Mouse (Mus musculus): ENCODE measurements around the gene Ctsz.

Gene Ctsz

DNA sequence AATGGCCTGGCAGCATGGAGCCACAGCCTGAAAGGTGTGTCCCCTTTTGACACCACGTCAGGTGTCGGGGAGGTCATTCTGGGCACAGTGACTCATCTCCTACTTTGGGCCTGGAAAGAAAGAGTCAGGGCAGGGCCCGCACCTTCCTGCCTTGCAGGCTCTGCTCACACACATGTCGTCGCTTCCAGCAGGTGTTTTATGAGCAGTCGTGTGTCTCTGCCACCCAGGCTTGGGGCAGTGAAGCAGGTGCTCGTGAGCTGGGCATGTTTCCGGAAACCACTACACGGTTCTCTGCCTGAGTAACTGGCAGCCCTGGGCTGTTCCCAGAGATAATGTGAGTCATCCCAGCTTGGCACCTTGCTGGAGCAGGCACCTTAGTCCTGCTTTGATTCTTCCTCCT, 3.6 kb upstream of the Ctsz start:
- DNase-seq (ENCODE audit: extremely low read depth, insufficient read length, low spot score): peak; percentile 35

DNA sequence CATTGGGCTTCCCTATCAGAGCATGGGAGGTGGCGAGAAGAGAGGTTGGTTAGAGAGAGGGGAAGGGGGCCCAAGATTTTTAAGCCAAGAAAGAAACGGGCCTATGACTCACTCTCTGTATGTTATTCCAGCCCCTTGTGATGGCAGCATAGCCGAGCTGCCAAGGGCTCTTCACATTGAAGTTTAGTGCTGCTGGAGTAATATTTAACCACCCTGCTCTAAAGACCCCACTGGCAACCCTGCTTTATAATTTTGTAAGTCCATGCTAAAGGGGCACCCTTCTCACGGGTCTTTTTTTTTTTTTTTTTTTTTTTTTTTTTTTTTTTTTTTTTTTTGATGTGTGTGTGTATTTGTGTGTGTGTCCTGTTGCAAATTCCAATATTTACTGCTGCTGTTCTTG, 3.1 kb upstream of the Ctsz start:
- no peak for DNase-seq (ENCODE audit: extremely low read depth, insufficient read length, low spot score)

- DNase-seq (ENCODE audit: extremely low read depth, insufficient read length, low spot score): no peak
These were observed 1.1 kb upstream of the Ctsz start for GRCm38 (mm10) chr2:174439961-174440360.

- DNase-seq (ENCODE audit: extremely low read depth, insufficient read length, low spot score): no peak
These were observed 605 bp upstream of the Ctsz start for GRCm38 (mm10) chr2:174439450-174439838.

DNA sequence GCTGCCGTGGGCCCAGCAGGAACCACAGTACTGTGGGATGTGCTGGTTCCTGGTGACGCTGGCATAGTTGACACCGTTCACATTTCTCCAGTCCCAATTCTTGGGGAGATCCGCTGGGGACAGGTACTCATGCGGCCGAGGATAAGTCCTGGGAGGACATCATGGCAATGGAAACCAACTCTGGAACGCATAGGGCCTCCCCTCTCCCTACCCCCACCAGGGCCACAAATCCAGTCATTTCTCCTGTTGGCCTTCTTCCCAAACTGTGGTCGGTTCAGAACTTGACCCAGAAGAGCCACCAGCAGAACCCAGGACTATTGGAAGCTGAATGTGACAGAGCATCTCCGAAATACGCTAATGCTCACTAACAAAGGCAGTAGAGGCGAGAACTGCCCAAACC, 658 bp downstream of the Ctsz start:
- DNase-seq (ENCODE audit: extremely low read depth, insufficient read length, low spot score): peak; percentile 47

DNA sequence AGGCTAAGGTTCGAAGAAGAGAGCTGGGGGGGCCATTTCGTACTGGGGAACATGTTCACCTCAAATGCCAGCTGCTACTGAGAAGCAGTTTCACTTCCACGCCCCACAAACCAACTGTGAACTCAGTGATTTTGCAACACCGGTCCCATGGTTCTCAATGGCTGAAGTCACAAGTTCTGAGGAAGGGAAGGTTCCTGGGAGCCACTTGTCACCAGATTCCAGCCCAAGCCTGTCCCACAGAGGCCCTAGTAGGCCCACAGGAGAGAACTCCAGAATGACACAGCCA, 1.2 kb downstream of the Ctsz start:
- no peak for DNase-seq (ENCODE audit: extremely low read depth, insufficient read length, low spot score)

- DNase-seq (ENCODE audit: extremely low read depth, insufficient read length, low spot score): no peak
These were observed 1.7 kb downstream of the Ctsz start for GRCm38 (mm10) chr2:174436916-174437696.

DNA sequence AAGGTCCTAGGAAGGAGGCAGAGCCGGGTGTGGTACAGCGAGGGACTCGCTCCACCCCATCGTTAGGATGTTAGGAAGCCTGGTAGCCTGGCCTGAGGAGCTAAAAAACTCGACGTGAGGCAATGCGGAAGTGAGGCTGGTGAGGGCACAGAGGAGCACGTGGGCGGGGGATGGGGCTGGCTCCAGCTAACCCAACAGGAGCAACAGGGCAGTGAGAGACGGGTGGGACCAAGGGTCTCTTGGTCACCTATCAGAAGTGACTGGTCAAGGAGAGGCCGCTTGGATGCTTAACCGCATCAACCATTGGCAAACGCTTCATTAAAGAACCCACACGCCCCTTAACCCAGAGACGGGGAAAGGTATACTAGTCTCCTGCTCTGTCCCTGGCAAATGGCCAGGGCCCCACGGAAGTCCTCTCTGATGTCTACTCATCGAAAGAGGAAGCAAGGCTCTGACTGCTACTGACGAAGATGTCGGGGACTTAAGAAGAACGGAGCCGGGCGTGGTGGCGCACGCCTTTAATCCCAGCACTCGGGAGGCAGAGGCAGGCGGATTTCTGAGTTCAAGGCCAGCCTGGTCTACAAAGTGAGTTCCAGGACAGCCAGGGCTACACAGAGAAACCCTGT, 2.6 kb downstream of the Ctsz start:
- DNase-seq (ENCODE audit: extremely low read depth, insufficient read length, low spot score): no peak

GRCm38 (mm10) chr2:174434943-174435342, 3.9 kb downstream of the Ctsz start:
- no peak for DNase-seq (ENCODE audit: extremely low read depth, insufficient read length, low spot score)

DNA sequence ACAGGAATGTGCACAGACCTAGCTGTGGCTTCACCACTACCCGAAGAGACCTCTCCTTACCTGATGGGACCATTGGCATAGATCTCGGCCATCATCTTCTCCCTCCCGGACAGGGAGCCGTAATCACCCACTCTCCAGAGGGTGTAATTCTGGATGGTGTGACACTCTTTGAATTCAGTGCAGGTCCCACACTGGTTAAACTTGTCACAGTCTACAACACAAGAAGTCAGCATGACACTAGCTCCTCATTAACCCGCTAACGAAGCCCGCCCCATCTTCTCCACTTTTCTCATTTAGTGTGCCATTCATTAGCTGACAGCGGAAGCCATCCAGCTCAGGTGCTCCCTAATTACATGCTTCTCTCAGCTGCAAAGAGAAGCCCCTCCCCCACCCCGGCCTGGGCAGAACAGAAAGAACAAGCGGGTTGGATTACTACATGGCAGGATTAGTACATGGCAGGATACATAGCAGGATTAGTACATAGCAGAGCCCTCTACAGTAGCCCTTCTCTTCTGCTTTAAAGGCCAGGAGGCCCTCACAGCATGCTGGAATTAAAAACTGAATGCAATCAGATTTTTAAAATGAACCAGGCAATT, 9.7 kb downstream of the Ctsz start:
- no peak for DNase-seq (ENCODE audit: extremely low read depth, insufficient read length, low spot score)

- DNase-seq (ENCODE audit: extremely low read depth, insufficient read length, low spot score): no peak
These were observed 10.6 kb downstream of the Ctsz start for GRCm38 (mm10) chr2:174428076-174428835.

DNA sequence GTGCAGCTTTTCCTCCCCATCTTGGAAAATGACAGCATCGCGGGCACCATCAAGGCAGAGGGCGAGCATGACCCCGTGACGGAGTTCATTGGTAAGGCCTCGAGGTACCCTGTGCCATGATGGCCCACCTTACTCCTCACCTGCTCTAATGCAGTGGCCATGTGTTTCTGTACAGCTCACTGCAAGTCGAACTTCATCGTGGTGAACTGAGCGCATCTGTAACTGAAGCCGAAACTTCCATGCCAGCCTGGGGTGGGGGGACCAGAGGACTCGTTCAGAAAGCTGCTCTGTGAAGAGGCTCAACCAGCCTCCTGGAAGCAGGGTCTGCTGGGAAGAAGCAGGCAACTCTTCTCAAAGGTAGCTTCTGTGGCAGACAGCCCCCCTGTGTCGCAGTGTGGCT, 12.0 kb downstream of the Ctsz start:
- DNase-seq (ENCODE audit: extremely low read depth, insufficient read length, low spot score): no peak

DNA sequence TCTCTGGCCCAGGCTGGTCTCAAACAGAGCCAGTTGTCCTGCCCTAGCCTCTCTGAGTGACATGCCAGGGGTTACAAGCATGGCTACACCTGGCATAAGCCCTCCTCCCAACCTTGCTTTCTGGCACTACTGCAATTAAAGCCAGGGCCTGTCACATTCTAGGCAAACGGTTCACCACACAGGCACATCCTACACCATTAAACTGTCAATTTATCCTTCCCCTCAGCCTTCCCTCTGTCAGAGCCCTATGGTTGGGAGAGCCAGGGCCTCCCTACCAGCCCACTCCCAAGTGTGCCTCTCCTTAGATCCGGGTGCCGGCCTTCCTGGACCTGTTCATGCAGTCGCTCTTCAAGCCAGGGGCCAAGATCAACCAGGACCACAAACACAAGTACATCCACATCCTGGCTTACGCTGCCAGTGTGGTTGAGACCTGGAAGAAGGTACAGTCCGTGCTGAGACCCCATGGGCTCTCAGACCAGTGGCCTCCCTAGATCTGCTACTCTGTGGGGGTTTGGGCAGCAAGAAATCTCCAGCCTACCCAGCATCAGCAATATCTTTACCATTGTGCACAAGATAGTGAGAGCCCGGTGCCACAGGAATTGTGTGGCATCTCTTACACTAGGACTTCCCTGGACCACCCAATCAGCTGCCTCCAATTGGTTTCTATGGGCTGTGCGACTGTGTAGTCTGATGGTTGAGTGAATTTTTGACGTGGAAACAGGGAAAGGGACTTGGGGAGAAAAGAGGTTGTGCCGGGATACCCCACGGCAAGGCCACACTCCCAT, 14.3 kb downstream of the Ctsz start:
- DNase-seq (ENCODE audit: extremely low read depth, insufficient read length, low spot score): no peak

DNA sequence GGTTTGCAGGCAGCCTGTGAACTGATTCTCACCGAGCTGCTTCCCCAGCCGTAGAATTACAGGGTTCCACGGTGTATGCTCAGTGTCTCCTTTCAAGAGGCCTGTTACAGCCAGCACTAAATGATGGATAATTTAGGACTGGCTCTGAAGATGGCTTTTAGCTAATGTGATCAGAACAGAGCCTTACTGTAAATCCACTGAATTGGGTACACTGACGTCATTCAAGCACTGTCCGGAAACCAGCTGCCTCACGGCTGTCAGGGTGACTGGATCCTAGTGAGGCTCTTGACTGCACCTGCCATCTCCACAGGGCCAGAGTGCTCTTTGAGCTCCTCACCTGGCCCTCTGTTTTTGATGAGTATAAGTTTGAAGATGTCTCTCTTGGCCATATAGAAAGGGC, 17.7 kb downstream of the Ctsz start:
- DNase-seq (ENCODE audit: extremely low read depth, insufficient read length, low spot score): no peak

- peak; percentile 94 for DNase-seq (ENCODE audit: extremely low read depth, insufficient read length, low spot score)
These were observed 23.0 kb downstream of the Ctsz start, which contains the start of gene Nelfcd for GRCm38 (mm10) chr2:174415731-174416310. Gene Nelfcd (plus strand): TSS chr2:174415804.

- no peak for DNase-seq (ENCODE audit: extremely low read depth, insufficient read length, low spot score)
These were observed 23.7 kb downstream of the Ctsz start for GRCm38 (mm10) chr2:174415001-174415730.

GRCm38 (mm10) chr2:174413127-174413526, 25.7 kb downstream of the Ctsz start:
- DNase-seq (ENCODE audit: extremely low read depth, insufficient read length, low spot score): no peak

DNA sequence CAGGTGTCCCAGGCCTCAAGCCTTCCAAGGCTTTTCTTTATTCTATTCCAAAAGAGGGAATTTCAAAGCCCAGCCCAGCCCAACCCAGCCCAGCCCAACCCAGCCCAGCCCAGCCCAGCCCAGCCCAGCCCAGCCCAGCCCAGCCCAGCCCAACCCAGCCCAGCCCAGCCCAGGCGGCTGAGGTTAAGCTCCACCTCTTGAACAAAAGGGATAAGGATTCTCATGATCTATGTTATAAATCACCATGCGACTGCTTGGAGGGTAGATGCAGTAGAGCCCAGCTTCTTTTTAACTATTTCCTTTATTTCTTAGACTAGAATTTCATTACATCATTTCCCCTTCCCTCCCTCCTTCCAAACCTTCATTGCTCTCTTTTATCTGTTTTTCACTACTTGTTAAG, 28.6 kb downstream of the Ctsz start:
- DNase-seq (ENCODE audit: extremely low read depth, insufficient read length, low spot score): no peak

DNA sequence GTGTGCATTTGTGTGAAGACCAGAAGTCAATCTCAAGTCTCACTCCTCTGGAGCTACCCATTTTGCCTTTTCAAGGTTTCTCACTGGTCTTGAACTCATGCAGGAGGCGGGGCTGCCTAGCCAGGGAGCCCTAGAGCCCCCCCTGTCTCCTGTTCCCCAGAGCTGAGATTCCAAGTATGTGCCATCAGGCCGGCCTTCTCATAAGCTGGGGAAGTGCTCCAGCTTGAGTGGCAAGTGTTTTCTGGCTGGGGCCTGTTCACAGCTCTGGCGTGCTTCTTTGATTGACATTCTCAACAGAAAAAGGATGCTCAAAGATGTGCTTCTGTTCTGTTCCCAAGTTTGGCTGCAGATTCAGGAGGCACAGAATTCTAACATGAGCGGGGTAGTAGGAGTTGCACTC, 38.4 kb downstream of the Ctsz start:
- no peak for DNase-seq (ENCODE audit: extremely low read depth, insufficient read length, low spot score)

DNA sequence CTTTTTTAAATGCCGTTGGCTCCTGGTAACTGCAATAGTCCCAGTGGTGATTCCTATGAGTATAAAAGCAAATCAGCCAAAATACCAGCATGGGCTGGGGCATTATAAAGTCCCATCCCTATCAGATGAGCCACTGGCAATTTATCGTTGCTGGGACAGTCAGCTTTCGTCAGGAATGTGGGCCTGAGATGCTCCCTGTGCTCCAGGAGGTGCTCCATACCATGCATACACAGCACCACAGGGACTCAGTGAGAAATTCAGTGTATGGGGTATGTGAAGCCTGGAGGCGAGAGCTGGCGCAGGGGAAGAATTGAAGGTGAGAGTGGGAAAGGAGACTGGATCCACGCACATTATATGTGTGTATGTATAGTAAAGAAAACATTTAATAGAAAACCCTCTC, 41.0 kb downstream of the Ctsz start:
- DNase-seq (ENCODE audit: extremely low read depth, insufficient read length, low spot score): no peak
